Mouse (Mus musculus) heart, adult 8-10 months (tissue): ENCODE data around the gene Klhl42. TPM values are rescaled to one million over a fixed set of nuclear protein-coding genes. Genes with fewer than 3 reads are reported as not detected.

Experiments
- DNase-seq: peaks from one replicate; pipeline ENCODE4 v3.0.0; 2022; ENCODE audit warnings: low spot score
- total RNA-seq, 4 experiments: library from RNA; stranded (reverse); gene quantifications; 2 replicates each; pipeline ENCODE4 v1.2.4; 2022

The Klhl42 gene
- 1 to 10 TPM; 4.4 to 5.1 (median 4.9) TPM for total RNA-seq

GRCm38 (mm10) chr6:147091136-147092120 lies at the start of gene Klhl42:
Gene Klhl42, plus strand, starts transcription at chr6:147091379.
- DNase-seq = peak; percentile 62

GRCm38 (mm10) chr6:147042291-147043290 lies 48.6 kb upstream of the Klhl42 start, which contains the start of gene Mrps35:
Gene Mrps35, plus strand, starts transcription at chr6:147042764.
- peak; percentile 87 for DNase-seq

GRCm38 (mm10) chr6:147043633-147044032 lies 47.5 kb upstream of the Klhl42 start:
- no peak for DNase-seq

GRCm38 (mm10) chr6:147049239-147049805 lies 41.9 kb upstream of the Klhl42 start:
- no peak for DNase-seq

- DNase-seq = no peak
Measured at GRCm38 (mm10) chr6:147051666-147052065, 39.5 kb upstream of the Klhl42 start.

- no peak for DNase-seq
Measured at GRCm38 (mm10) chr6:147052440-147052839, 38.7 kb upstream of the Klhl42 start.

GRCm38 (mm10) chr6:147053785-147054646 lies 37.2 kb upstream of the Klhl42 start:
- DNase-seq = no peak

GRCm38 (mm10) chr6:147055374-147055977 lies 35.7 kb upstream of the Klhl42 start:
- DNase-seq = no peak

GRCm38 (mm10) chr6:147059326-147059725 lies 31.9 kb upstream of the Klhl42 start:
- no peak for DNase-seq

GRCm38 (mm10) chr6:147061630-147062029 lies 29.5 kb upstream of the Klhl42 start:
- DNase-seq = no peak

GRCm38 (mm10) chr6:147062034-147062433 lies 29.1 kb upstream of the Klhl42 start:
- no peak for DNase-seq

- DNase-seq = no peak
Measured at GRCm38 (mm10) chr6:147062694-147063093, 28.5 kb upstream of the Klhl42 start.

GRCm38 (mm10) chr6:147064226-147064943 lies 26.8 kb upstream of the Klhl42 start:
- DNase-seq = no peak

- DNase-seq = peak; percentile 44
Measured at GRCm38 (mm10) chr6:147064944-147065261, 26.3 kb upstream of the Klhl42 start.

- DNase-seq = no peak
Measured at GRCm38 (mm10) chr6:147075808-147076387, 15.3 kb upstream of the Klhl42 start.

GRCm38 (mm10) chr6:147076878-147077277 lies 14.3 kb upstream of the Klhl42 start:
- no peak for DNase-seq

GRCm38 (mm10) chr6:147079919-147080318 lies 11.3 kb upstream of the Klhl42 start:
- DNase-seq = no peak

GRCm38 (mm10) chr6:147085398-147086040 lies 5.7 kb upstream of the Klhl42 start:
- DNase-seq = no peak
